Mouse (Mus musculus): ENCODE data around the gene Mybbp1a.
A peak's percentile ranks its signal among the peaks of the same experiment; 100 is the strongest.

The Mybbp1a gene

DNA sequence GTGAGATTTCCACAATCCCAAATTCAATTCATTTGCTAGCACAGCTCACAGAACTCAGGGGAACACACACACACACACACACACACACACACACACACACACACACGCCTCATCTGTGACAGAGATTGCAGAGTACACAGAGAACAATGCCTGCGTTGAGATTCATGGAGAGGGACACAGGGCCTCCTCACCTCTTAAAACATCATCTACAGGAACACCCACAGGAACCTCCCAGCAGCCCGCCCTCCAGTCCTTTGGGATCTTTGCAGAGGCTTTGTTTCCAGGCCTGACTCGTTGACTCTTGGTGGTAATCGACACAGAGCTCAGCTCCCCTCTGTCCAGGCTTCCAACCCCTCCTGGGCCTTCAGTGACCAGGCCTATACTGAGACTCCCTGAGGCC is 36.0 kb downstream of the Mybbp1a start:
- no peak for DNase-seq (ENCODE audit: extremely low spot score, low spot score)

DNA sequence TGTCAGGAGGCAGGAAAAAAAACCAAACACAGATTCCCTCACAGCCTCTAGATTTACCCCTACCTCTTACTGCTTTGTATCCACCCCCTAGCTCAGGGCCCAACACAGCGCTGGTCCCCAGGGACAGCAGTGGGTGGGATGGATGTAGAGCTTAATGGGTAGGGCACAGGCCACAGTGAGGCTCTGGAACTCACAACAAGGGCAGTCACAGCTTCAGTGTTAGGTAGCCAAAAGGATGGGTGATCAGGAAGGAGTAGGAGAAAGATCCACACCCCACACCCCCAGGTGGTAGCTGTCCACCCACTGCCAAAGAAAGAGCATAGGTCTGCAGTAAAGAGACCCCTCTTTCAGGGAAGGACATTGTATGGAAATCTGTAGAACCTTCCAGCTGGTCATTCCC is 36.5 kb downstream of the Mybbp1a start:
- DNase-seq (ENCODE audit: extremely low spot score, low spot score), result no peak

DNA sequence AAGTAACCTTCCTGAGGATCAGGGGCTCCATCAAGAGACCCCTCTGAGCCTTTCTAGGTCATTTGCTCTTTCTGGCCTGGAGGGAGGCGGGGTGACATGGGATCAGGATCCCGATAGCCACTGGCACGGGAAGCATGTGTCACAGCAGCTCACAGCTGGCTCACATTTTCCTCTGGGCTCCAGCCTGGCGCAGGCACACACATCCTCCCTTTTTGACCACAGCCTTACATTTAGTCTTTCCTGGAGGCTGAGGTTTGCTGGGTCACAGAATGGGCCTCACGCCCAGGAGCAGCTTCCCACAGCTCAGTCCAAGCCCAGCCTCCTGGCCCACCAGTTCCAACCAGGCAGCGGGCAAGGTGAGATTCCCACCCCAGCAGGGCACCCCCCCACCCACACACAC is 37.1 kb downstream of the Mybbp1a start:
- no peak for DNase-seq (ENCODE audit: extremely low spot score, low spot score)

DNA sequence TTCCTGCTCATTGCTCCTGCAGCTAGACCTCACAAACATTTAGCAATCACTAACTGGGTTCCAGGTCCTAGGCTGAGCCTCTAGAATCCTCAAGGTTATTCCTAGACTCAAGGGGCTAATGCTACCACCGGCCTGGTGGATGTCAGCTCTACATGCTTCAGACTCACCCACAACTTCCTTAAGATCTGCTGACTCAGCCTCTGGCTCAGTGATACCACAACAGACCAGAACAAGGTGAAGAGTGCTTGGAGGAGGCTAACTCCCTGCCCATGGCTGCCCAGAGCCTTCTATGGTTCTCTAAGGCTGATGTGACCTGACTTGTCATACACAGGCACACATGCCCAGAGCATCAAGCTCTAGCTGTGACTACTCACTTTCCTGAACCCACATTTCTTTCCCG is 38.3 kb downstream of the Mybbp1a start:
- DNase-seq (ENCODE audit: extremely low spot score, low spot score), result no peak

DNA sequence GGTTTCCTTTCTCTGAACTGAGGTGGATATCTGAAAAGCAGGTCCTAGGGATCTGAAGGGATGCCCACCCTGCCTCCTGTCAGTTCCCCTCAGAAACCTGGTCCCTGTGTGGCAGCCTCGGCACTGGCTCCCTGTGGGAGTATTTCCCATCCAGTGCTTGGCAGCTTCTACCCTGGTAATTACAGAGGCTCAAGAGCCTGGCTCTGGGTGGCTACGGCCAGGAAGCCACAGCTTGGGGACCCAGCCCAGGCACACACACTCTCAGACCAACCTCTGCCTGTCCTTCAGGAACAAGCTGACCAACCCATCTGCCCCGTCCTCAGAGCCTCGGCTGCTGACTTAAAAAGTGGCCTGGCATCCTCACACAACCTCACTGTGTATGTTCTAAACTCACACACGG is 40.2 kb downstream of the Mybbp1a start:
- no peak for DNase-seq (ENCODE audit: extremely low spot score, low spot score)

DNA sequence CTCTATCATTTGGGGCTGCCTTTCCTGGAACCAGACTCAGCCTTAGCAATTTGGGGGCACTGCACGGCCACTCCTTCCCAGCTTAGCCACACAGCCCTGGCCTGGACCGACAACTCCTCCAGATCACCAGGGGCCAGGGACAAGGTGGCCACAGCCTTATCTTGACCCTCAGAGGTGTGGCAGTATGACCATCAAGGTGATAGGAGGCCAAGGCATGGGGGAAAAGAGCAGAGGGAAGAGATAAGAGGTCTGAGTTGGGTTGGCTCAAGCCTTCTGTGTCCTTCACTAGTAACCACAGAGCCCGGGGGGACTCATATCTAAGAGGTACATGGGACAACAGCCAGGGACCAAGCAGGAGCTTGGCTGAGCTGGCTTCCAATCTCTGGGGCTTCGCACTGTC is 40.8 kb downstream of the Mybbp1a start:
- no peak for DNase-seq (ENCODE audit: extremely low spot score, low spot score)

DNA sequence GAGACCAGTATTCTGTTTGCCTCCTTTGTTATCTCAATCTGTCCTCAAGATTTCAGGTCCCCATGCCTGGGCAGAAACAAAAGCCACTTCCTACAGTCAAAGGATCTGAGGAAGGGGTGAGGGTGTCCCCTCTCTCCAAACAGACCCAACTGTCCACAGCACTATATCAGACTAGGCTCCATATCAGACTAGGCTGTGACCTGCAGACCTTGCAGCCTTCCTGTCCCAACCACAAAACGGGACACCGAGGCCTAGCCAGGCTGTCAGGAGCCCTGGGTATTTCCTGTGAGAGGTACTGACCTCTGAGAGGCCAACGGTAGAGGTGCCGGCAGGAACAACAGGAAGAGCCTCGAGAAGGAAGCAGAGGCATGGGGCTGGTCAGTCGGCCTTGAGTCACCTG is 43.4 kb downstream of the Mybbp1a start:
- DNase-seq (ENCODE audit: extremely low spot score, low spot score), result no peak

DNA sequence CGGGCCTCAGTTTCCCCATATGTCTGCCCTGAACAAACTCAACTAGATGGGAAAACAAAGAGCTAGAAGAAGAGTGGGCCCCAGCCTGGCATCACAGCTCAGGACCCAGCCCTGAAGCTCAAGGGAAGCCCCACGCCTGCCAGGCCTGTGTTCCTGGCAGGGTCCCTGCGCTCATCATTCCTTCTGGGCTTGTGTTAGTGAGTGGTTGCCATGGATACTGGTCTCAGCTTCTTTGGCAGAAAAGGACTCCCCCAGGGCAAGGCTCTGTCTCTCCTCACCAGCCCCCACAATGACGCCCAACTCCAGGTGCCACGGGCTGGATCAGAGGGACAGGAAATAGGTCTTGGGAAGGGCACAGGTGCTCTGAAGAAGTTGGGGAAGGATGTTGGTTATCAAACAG is 44.0 kb downstream of the Mybbp1a start:
- DNase-seq (ENCODE audit: extremely low spot score, low spot score), result no peak

DNA sequence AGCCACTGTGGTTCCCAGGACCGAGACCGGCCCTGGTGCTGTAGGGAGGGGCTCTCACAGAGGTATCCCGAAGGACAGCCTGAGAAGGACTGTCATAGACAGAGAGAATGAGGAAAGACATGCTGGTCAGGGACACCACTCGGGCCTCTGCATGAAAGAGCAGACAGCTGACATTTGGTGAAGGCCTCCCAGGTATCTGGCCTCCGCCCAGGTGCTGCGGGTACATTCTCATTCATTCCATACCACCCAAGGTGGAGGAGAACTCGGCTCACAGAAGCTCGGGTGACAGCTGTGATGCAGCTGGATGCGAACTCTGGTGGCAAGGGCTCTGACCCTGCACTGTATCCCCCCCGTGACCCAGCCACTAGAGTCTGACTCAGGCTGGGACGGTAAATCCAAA is 44.8 kb downstream of the Mybbp1a start:
- DNase-seq (ENCODE audit: extremely low spot score, low spot score), result no peak

DNA sequence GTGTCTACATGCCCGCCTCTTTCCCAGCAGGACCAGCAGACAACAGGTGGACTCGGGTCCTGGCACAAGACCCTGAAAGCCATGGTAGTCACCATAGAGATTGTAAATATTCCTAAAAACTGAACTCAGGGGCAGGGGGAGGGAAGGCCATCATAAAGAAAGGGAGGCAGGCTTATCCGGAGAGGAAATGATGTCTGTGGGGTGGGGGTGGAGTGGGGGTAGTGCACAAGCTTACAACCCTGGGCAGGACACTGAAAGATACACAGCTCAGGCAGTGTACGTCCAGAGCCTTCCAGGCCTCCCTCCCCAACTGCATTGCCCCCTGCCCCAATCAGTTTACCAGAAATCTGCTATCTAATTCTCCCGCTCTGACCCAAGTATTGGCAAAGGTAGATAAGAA is 46.0 kb downstream of the Mybbp1a start:
- no peak for DNase-seq (ENCODE audit: extremely low spot score, low spot score)

DNA sequence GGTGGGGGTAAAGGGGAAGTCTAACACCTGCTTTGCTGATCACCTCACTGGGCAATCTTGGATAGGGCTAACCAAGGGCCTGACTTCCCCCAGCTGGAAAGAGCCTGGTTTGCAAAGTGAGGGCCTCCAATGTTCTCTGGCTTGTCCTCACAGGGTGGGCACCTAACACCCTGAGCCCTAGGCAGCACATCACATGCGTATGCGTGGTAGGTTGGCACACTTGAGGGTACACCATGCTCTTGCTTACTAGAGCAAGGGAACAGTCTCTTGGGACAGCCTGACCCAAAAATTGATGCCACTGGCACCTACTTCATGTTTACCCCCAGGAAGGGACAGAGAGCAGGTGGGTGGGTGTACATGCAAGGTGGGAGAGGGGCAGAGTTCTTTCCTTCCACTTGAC is 46.6 kb downstream of the Mybbp1a start:
- no peak for DNase-seq (ENCODE audit: extremely low spot score, low spot score)

DNA sequence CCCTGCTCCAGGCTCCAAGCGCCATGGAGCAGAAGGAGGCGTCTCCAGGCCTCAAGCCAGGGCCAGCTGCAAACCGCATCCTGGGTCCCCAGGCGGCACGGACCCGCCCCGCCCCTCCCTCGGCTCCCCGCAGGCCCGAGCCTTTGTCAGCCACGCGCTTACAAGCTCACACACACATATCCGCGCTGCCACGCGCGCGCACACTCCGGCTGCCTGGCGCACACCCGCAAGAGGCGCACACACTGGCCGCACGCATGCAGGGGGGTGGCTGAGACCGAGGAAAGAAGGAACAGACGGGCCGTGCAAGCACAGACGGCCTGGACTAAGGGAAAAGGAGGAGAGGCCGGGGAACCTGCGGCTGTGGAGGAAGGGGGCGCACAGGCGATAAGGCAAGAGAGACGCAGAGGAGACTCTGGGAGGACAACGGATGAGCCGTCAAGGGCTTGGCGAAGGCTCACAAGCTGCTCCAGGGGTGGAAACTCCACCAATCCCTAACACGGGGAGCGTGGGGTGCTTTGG is 47.7 kb downstream of the Mybbp1a start:
- DNase-seq (ENCODE audit: extremely low spot score, low spot score), result peak; percentile 60

DNA sequence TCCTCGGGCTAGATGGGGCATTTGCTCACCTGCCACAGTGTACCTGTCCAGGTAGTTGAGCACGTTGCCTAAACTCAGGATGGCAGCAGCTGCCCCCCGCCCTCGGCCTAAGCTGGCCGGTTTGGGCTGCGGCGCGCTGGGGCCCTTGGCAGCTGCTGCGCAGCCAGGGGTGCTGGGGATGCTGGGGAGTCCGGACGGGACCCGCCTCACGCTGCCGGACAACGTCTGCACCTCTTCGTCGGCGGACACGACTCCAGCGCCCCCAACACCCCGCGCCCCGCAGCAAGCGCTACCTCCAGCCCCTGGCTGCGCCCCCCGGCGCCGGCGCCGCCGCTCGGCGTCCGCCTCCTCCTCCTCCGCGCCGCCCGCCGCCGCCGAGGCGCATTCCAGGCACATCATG is 48.2 kb downstream of the Mybbp1a start:
- no peak for DNase-seq (ENCODE audit: extremely low spot score, low spot score)

DNA sequence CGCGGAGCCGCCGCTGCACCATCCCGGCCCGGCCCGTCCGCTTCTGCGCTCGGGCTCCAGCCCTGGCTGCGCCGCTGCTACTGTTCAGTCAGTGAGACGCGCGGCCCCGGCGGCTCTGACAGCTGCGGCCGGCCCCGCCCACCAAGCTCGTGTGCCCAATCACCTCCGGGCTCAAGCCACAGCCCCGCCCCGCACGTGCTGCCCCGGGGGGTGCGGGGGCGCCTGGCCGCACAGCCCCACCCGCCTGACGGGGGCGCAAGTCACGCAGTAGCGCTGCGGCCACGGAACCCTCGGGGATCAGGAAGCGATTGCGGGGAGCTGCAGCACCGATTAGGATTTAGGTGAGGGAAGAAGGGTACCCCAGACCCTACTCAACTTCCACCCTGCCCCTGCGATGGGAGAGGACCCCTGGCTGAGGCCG is 48.7 kb downstream of the Mybbp1a start, which contains the start of gene Spns2:
Gene Spns2, minus strand, starts transcription at position 24 of the 421 bp plus-strand sequence.
- peak; percentile 88 for DNase-seq (ENCODE audit: extremely low spot score, low spot score)

DNA sequence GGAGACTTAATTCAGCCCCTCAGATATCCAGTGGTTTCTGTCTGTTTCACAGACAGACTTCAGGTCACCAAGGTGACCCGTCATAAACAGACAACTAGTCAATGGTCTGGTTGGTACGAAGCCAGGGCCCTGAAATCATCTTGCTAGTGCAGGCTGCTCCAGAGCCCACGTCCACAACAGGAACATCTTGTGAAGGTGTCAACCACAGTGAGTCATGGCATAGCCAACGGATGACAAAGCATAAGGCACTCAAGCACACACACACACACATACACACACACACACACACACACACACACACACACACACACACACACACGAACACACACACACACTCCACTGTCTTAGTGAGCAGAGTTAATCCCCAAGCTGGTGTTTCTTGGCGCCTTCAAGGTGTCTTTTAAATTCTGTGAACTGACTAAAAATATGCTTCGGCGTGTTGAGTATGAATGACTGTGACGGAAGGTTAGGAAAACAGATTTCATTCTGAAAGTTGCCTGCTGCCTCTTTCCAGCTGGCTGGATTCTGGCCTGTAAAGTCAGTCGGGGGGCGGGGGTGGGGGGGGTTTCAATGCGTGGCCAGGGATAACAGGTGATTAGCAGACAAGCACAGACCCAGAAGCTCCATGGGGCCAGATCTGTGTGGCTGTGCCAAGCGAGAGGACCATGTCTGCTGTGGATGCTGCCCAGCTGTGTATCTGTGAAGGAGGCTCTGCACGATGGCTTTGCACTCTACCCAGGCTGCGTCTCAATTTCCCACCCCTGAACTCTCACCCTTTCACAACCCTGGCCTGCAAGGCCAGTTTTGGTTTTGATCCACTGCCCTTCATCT is 50.2 kb downstream of the Mybbp1a start:
- DNase-seq (ENCODE audit: extremely low spot score, low spot score), result no peak

DNA sequence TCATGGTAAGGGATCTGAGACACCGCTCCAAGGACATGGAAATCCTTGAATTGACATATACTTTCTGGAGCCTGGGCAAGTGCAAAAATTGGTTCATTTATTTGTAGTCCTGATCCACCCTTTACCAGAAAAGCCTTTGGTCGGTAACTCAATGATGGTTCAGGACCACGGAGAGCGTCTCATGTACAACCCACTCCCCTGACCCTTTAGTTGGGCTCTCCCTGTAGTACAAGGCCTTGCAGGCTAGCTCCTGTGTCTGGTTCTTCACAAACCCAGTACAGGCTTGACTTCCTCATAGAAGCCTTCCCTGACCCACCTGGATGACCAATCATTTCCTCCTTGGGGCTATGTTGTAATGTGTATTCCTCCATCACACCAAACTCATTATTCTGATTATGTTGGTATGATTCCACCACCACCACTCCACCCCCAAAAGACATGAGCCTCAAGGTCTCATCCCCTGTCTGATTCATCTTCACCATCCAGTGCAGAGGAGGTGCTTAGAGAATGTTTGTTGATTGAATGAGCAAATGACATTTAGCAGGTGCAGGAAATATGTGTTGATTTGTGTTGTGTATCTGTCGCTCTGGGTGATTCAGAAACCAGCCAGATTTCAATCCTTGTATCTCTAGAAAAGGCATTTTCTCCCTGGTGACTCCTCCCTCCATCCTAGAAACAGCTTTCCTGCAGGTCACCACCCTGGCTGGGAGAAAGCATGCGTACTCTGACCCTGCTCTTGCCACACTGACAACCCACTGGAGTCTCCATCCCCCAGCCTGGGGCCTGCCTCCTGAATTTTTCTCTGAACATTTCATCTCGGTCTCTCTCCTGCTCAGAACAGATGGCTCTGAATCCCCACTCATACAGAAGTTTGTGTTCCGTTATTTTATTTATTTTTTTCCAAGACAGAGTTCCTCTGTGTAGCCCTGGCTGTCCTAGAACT is 53.2 kb downstream of the Mybbp1a start:
- DNase-seq (ENCODE audit: extremely low spot score, low spot score), result no peak

DNA sequence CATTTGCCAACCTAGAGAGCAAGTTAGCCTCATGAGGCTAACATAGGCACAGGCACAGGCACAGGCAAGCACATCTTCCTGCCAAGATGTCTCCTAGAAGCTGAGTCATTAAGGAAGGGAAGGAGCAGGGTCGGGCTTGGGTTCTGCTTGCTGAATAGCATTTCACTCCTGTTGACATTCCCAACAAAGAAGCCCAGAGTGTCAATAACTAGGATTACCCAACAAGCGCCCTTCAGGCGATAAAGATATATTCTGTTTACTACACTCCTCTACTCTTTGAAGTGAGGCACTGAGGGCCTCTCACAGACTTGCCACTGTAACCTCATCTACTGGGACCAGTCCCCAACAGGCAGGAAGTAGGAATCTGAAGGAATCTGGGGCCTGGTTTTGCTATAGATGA is 54.9 kb downstream of the Mybbp1a start:
- DNase-seq (ENCODE audit: extremely low spot score, low spot score), result no peak

DNA sequence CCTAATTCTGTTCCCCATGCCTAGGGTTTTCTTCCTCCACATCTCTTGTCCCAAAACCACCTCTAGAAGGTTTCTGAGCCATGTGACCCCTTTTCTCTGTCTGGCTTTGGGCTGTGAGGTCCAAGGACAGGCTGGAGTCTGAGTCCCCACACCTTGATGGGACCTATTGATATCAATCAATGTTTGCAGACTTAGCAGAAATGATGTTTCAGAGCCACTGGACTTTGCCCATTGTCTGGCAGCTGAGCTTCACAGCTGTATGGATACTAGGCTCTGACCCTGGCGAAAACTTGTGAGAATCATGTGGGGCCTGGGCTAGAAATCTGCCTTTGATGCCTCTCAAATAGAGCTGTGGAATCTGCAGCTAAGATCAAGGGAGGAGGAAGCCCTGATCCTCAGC is 55.6 kb downstream of the Mybbp1a start:
- no peak for DNase-seq (ENCODE audit: extremely low spot score, low spot score)

DNA sequence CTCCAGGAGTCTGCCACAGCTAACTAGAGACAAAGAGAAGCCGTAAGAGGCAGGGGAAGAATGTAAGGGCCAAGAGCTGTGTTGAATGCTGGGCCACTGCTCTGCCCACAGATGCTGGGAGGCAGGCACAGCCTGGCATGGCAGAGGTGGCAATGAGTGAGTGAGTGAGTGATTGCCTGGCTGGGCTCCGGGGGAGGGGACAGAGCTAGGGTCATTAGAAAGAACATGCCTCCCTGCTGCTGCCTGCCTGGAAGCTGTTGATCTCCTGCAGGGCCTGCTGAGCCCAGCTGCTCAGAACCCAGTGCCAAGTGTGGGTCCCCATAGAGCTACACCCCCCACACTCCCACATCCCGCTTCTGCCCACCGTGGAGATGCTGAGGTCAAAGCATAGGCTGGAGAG is 56.2 kb downstream of the Mybbp1a start:
- DNase-seq (ENCODE audit: extremely low spot score, low spot score), result no peak

DNA sequence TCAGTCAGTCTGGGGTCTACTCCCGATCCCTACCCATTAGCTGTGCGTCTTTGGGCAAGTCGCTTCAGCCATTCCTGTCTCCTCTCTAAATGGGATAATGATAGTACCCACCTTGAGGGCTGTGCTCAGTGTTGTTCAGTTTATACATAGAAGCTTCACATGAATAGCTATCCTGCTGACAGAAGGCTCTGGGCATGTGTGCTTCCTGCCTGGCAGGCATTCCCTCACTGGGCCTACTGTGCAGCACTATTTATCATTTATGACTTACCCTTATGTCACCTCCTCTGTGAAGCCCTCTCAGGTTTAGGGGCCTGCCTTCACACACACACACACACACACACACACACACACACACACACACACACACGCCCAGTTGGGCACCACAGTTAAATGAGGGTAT is 59.0 kb downstream of the Mybbp1a start:
- no peak for DNase-seq (ENCODE audit: extremely low spot score, low spot score)

Data from neural tube, embryonic 10.5 days (tissue).